Mouse (Mus musculus): ENCODE measurements around the gene Etv4.

DNA sequence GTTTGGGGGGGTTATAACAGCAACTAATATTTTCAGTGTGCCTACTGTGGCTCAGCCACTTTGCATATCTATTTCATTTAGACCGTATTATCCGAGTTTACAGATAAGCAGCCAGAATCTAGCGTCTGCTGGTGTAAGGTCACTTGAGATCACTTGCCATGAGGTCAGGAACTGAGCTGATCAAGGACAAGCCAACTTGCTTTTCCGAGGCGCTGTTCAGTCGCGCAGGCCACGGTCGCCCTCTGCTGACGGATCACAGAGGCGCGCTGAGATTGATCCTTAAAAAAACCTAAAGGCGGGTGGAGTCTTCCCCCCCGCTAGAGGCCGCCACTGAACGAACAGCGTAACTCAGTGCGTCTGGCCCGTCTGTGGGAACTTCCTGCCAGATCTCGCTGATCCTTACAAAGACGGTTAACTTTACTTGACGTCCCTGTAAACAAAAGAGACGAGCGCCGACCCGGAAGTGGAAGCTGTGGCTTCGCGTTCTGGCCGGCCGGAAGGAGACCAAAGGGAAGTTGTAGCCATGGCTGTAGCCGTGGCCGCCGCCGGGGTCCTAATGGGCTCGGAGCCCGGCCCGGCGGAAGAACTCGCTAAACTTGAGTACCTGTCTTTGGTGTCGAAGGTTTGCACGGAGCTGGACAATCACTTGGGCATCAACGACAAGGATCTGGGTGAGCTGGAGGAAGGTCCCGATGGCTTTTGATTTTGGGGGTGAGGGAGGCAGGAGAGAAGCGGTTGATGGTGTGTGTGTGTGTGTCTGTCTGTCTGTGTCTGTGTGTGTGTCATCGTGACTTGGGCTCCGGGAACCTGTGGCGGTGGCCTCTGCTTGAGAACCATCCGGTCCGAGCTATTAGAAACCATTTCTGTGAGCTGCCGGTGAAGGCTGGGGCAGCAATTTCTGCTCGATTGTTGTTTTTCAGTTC lies 52.4 kb downstream of the Etv4 start, which contains the start of gene Dhx8:
- TF ChIP-seq POLR2A (IDR thresholded peaks at IDR 0.05; ENCODE audit: borderline replicate concordance, insufficient read depth, low read length) = peak; percentile 44; the same call in 1 of the 2 replicates
- TF ChIP-seq CTCF (IDR thresholded peaks at IDR 0.05; ENCODE audit: borderline replicate concordance, insufficient read depth, low read depth, low read length) = peak; percentile 99

All from cerebellum, adult 2 months (tissue).